Mouse (Mus musculus) lung, adult 2 months (tissue): ENCODE data around the gene Memo1. TPM values are rescaled to one million over a fixed set of nuclear protein-coding genes. Genes with fewer than 3 reads are reported as not detected.

Experiments
- DNase-seq: peaks from one replicate; pipeline ENCODE4 v3.0.0; 2022
- H3K4me1 ChIP-seq: fragments of 200-500 bp; 2 replicates; pipeline ENCODE4 v1.6.1; 2011; ENCODE audit warnings: low read length; ENCODE audit not compliant: control insufficient read depth, insufficient read depth
- H3K4me3 ChIP-seq: fragments of 200-500 bp; replicated peaks from 2 replicates; pipeline ENCODE3; 2011; ENCODE audit warnings: low read depth, mild to moderate bottlenecking, control low read depth, low read length; ENCODE audit errors: extremely low read depth
- POLR2A ChIP-seq: fragments of 200-500 bp; IDR thresholded peaks from 2 replicates; pipeline ENCODE4 v1.6.1; 2011; ENCODE audit warnings: low read depth, mild to moderate bottlenecking, control low read depth, low read length, borderline replicate concordance; ENCODE audit errors: extremely low read depth
- WGBS: fragments of 180-500 bp; shearing (Covaris S2); methylation state at CpG from one replicate; pipeline ENCODE4 v1.1.7; 2018; 5-methylcytosine and 5-hydroxymethylcytosine counted together
- polyA plus RNA-seq: library from polyadenylated mRNA; depleted of rRNA; stranded (reverse); fragments of >200 nt; gene quantifications from 2 replicates; pipeline ENCODE4 v1.2.3, GENCODE M21; 2012; rRNA removed

Gene Memo1
- polyA plus RNA-seq, 1 experiment = 23.3 TPM

DNA sequence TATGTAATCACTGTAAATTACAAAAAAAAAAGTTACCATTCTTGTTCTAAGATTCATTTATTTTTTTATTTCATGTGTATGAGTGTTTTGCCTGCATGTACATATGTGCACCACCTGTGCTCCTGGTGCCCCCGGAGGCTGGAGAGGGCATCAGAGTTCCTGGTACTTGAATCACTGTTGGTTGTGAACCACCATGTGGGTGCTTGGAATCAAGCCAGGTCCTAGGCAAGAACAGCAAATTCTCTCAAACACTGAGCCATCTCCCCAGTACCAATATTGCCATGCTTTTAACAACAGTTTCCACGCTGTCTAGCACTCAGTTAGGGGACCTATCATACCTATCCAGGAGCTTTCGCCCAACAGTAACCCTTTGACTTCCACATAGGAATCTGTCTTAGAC lies 137.2 kb downstream of the Memo1 start:
- 84% methylated on average over 3 of the region's 3 CpGs for WGBS
- DNase-seq = no peak
- H3K4me3 ChIP-seq = no peak overlapping the region
- TF ChIP-seq POLR2A = no peak
- no peaks in the 10 kb centered on the region for H3K4me1 ChIP-seq

Other genes starting within 250 kb of the Memo1 start
- not detected in 2 replicates for gene Srd5a2, start 247.6 kb downstream of the Memo1 start, polyA plus RNA-seq
- gene Dpy30, start 28.4 kb upstream of the Memo1 start, polyA plus RNA-seq = 23.5 and 28.7 TPM in 2 replicates
- 5.1 and 5.9 TPM in 2 replicates for gene Spast, start 43.5 kb upstream of the Memo1 start, polyA plus RNA-seq
- 14.8 and 20.5 TPM in 2 replicates for gene Slc30a6, start 100.1 kb upstream of the Memo1 start, polyA plus RNA-seq
- 0.52 and 0.62 TPM in 2 replicates for gene Nlrc4, start 163.6 kb upstream of the Memo1 start, polyA plus RNA-seq
- 66.3 and 194 TPM in 2 replicates for gene Yipf4, start 194.0 kb upstream of the Memo1 start, polyA plus RNA-seq
- gene Birc6, start 232.8 kb upstream of the Memo1 start, polyA plus RNA-seq = 73.3 and 91.7 TPM in 2 replicates